ENCODE assay signal across 25 mouse cellular contexts in the genomic region with DNA sequence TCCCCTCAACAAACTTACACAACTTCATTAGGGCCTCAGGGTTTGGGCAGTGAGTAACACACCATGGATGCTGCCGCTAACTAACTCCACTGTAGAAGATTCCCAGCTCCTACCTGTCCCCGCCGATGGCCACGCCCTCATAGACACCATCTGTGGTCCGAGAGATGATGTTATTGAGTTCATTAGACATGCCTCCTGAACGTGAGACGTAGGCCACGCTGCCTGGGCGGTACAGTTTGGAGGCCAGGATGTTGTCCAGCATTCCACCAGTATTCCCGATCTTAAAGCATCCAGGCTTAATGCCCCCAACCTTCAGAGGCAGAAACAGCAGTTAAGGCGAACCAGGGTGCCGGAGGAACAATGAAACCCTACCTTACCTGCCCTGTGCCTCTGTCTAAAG. TPM values are rescaled to one million over a fixed set of nuclear protein-coding genes. Genes with fewer than 3 reads are reported as not detected.
DNase-seq lines count a peak whose midpoint lies in the region; ATAC-seq and TF ChIP-seq lines count a peak whose summit lies in the region.
"Had no signal": no experiment of that assay in that cellular context is flagged by ENCODE, and none has a peak within 500 bp of the region (broad histone marks: within the 10 kb centered on the region; RNA-seq: fewer than 3 reads in every experiment).

No protein-coding gene starts in this region.

- H3K4me1 ChIP-seq in ES-Bruce4 (ENCODE audit: control insufficient read depth, insufficient read depth, low read length), result no peaks in the 10 kb centered on the region
- no peaks in the 10 kb centered on the region for H3K4me1 ChIP-seq in brown adipose tissue, adult 24 weeks (ENCODE audit: control insufficient read depth, insufficient read depth, insufficient read length, low read length)
- H3K4me1 ChIP-seq: forebrain, embryonic 13.5 days; heart, embryonic 12.5 days; hindbrain, embryonic 13.5 days; midbrain, embryonic 10.5 days; neural tube, embryonic 13.5 days had no signal

- no peak for TF ChIP-seq CTCF in ES-Bruce4 (IDR thresholded peaks at IDR 0.05; ENCODE audit: low read depth, low read length)

- TF ChIP-seq EP300 in ES-Bruce4 (IDR thresholded peaks at IDR 0.05; ENCODE audit: insufficient read depth, low read depth, low read length), result no peak

- no peaks in the 10 kb centered on the region for H3K27me3 ChIP-seq in ES-Bruce4 (ENCODE audit: control insufficient read depth, insufficient read depth, low read length, poor library complexity, severe bottlenecking)
- H3K27me3 ChIP-seq: forebrain, embryonic 13.5 days; heart, embryonic 12.5 days; hindbrain, embryonic 13.5 days; neural tube, embryonic 13.5 days had no signal

- ATAC-seq in CD4-positive, CD25-positive, alpha-beta regulatory T cell, adult 4 months, result no peak
- ATAC-seq: forebrain, embryonic 13.5 days; inflammation-experienced regulatory T-cells, adult 6 months; lung, postnatal 0 days; midbrain, embryonic 16.5 days had no signal

- no peaks in the 10 kb centered on the region for H3K9me3 ChIP-seq in ES-Bruce4 (replicated peaks; ENCODE audit: control insufficient read depth, insufficient read depth, low read length, poor library complexity, severe bottlenecking)
- H3K9me3 ChIP-seq: forebrain, embryonic 13.5 days; heart, embryonic 12.5 days; hindbrain, embryonic 13.5 days; midbrain, embryonic 10.5 days; neural tube, embryonic 13.5 days had no signal

- intact Hi-C loops in heart, postnatal 25 days (cut with DNase I), result no loop called here

- H3K27ac ChIP-seq in ES-Bruce4 (ENCODE audit: insufficient read depth, low read length), result peak overlapping the region; percentile 34
- H3K27ac ChIP-seq in brown adipose tissue, adult 24 weeks (replicated peaks; ENCODE audit: low read depth, low read length), result peak overlapping the region; percentile 92
- H3K27ac ChIP-seq: forebrain, embryonic 13.5 days; hindbrain, embryonic 13.5 days; kidney, postnatal 0 days; midbrain, embryonic 10.5 days; neural tube, embryonic 13.5 days had no signal

- peak overlapping the region; percentile 13; the same call in 1 of the 2 replicates for H3K9ac ChIP-seq in ES-Bruce4 (ENCODE audit: low read depth, poor library complexity, severe bottlenecking)
- H3K9ac ChIP-seq: forebrain, embryonic 13.5 days; heart, embryonic 12.5 days; hindbrain, embryonic 13.5 days; neural tube, embryonic 13.5 days had no signal

- TF ChIP-seq POLR2A in ES-Bruce4 (IDR thresholded peaks at IDR 0.05; ENCODE audit: insufficient read depth, low read length), result no peak

- peaks cover 74% of the 10 kb centered on the region for H3K36me3 ChIP-seq in ES-Bruce4 (ENCODE audit: control insufficient read depth, insufficient read depth, low read length, poor library complexity, severe bottlenecking)

- peak; percentile 21 for DNase-seq in CD4-positive, CD25-positive, alpha-beta regulatory T cell, adult 2 months (ENCODE audit: low read depth, low spot score)
- peak; percentile 92 for DNase-seq in heart, adult 11 months
- no peak for DNase-seq in heart, postnatal 25 days (ENCODE audit: low spot score)
- DNase-seq in urinary bladder, postnatal 14 days (ENCODE audit: low spot score), result no peak
- no peak for DNase-seq in MN1 (ENCODE audit: low spot score)
- DNase-seq: adrenal gland, adult 8-10 months; cerebellum, postnatal 36 days; heart, postnatal 10 days; kidney, adult 18-20 months; right cerebral cortex, postnatal 4 days had no signal

- H3K4me3 ChIP-seq in ES-Bruce4 (ENCODE audit: low read depth, low read length), result peak overlapping the region; percentile 33
- peak overlapping the region; percentile 46 for H3K4me3 ChIP-seq in brown adipose tissue, adult 24 weeks (ENCODE audit: insufficient read depth, low read depth, low read length)
- H3K4me3 ChIP-seq: forebrain, embryonic 13.5 days; heart, embryonic 12.5 days; hindbrain, embryonic 13.5 days; midbrain, embryonic 10.5 days; myocyte; neural tube, embryonic 13.5 days had no signal

RNA-seq across cellular contexts. Expression of gene Klhl11, which starts 21.2 kb away (rescaled TPM):
- polyA plus RNA-seq in CD4-positive, CD25-positive, alpha-beta regulatory T cell, adult 4 months (2017; shearing (Covaris generic)), result 1 to 10 TPM; 2.2 to 3.0 TPM
- total RNA-seq in heart, postnatal 25 days (2021), result 1 to 10 TPM; 7.9 to 9.0 TPM
- polyA plus RNA-seq in ES-Bruce4 (2011; ENCODE audit: insufficient read depth, insufficient read length, low read depth, missing spikeins), result 18.4 and 19.6 TPM in 2 replicates
- 2.5 and 3.4 TPM in 2 replicates for polyA plus RNA-seq in brown adipose tissue, adult 24 weeks (2012; ENCODE audit: insufficient read depth, insufficient read length, missing spikeins)

RNA-seq across cellular contexts. Expression of gene Acly, which starts 34.0 kb away (rescaled TPM):
- 100 to 1,000 TPM; 102 to 153 TPM for polyA plus RNA-seq in CD4-positive, CD25-positive, alpha-beta regulatory T cell, adult 4 months (2017; shearing (Covaris generic))
- total RNA-seq in heart, postnatal 25 days (2021), result 10 to 100 TPM; 31.6 to 41.6 TPM
- polyA plus RNA-seq in ES-Bruce4 (2011; ENCODE audit: insufficient read depth, insufficient read length, low read depth, missing spikeins), result 225 and 232 TPM in 2 replicates
- polyA plus RNA-seq in brown adipose tissue, adult 24 weeks (2012; ENCODE audit: insufficient read depth, insufficient read length, missing spikeins), result 2,639 and 2,906 TPM in 2 replicates

RNA-seq across cellular contexts. Expression of gene Ttc25, which starts 51.6 kb away (rescaled TPM):
- under 1 TPM in 1 of 2 experiments, not detected in 1; 0.24 TPM for polyA plus RNA-seq in CD4-positive, CD25-positive, alpha-beta regulatory T cell, adult 4 months (2017; shearing (Covaris generic))
- under 1 TPM; 0.20 to 0.31 TPM for total RNA-seq in heart, postnatal 25 days (2021)
- polyA plus RNA-seq in ES-Bruce4 (2011; ENCODE audit: insufficient read depth, insufficient read length, low read depth, missing spikeins), result 2.5 and 3.4 TPM in 2 replicates
- polyA plus RNA-seq in brown adipose tissue, adult 24 weeks (2012; ENCODE audit: insufficient read depth, insufficient read length, missing spikeins), result 28.0 and 35.4 TPM in 2 replicates

RNA-seq across cellular contexts. Expression of gene Klhl10, which starts 52.1 kb away (rescaled TPM):
- polyA plus RNA-seq in CD4-positive, CD25-positive, alpha-beta regulatory T cell, adult 4 months (2017; shearing (Covaris generic)), result under 1 TPM; 0.16 to 0.65 TPM
- total RNA-seq in heart, postnatal 25 days (2021), result under 1 TPM; 0.88 to 0.92 TPM
- polyA plus RNA-seq in ES-Bruce4 (2011; ENCODE audit: insufficient read depth, insufficient read length, low read depth, missing spikeins), result 0.84 and 0.90 TPM in 2 replicates
- not detected in 2 replicates for polyA plus RNA-seq in brown adipose tissue, adult 24 weeks (2012; ENCODE audit: insufficient read depth, insufficient read length, missing spikeins)
- total RNA-seq: granulocyte monocyte progenitor cell, adult 5-6 weeks had no signal
- polyA plus RNA-seq: liver, embryonic 16.5 days had no signal

RNA-seq across cellular contexts. Expression of gene Nt5c3b, which starts 52.2 kb away (rescaled TPM):
- polyA plus RNA-seq in CD4-positive, CD25-positive, alpha-beta regulatory T cell, adult 4 months (2017; shearing (Covaris generic)), result 100 to 1,000 TPM; 126 to 156 TPM
- 10 to 100 TPM; 30.2 to 33.3 TPM for total RNA-seq in heart, postnatal 25 days (2021)
- 37.3 and 44.6 TPM in 2 replicates for polyA plus RNA-seq in ES-Bruce4 (2011; ENCODE audit: insufficient read depth, insufficient read length, low read depth, missing spikeins)
- polyA plus RNA-seq in brown adipose tissue, adult 24 weeks (2012; ENCODE audit: insufficient read depth, insufficient read length, missing spikeins), result 14.7 and 16.3 TPM in 2 replicates

Comparison
In these comparisons a context has a peak if more than half of its experiments do, and no peak if none do; other contexts are left out.
1. DNase-seq: peak in CD4-positive, CD25-positive, alpha-beta regulatory T cell, adult 2 months (single experiment) and heart, adult 11 months (single experiment); none in heart, postnatal 25 days (single experiment), urinary bladder, postnatal 14 days (single experiment) and MN1 (single experiment).
2. RNA of gene Acly, which starts 34.0 kb away (polyA plus RNA-seq): 2,639 to 2,906 TPM in brown adipose tissue, adult 24 weeks; 225 to 232 TPM in ES-Bruce4 and 102 to 153 TPM in CD4-positive, CD25-positive, alpha-beta regulatory T cell, adult 4 months; every median in the first group is over 10 times any median in the second.